Mouse (Mus musculus) bone marrow macrophage, adult 2 months (primary cell): Measurements from ENCODE around the gene Spp1.

Experiments
- CTCF ChIP-seq: IDR thresholded peaks from 2 replicates; pipeline ENCODE4 v1.5.1; 2012; ENCODE audit warnings: low read depth, mild to moderate bottlenecking, low read length, moderate library complexity
- POLR2A ChIP-seq: IDR thresholded peaks from 2 replicates; pipeline ENCODE4 v1.6.1; 2012; ENCODE audit warnings: mild to moderate bottlenecking, low read depth, low read length, borderline replicate concordance

GRCm38 (mm10) chr5:104399970-104400369 lies 34.9 kb upstream of the Spp1 start:
- TF ChIP-seq POLR2A: no peak
- TF ChIP-seq CTCF: no peak
